Mouse (Mus musculus) testis, adult 2 months (tissue): ENCODE data around the gene Pianp.

Source experiments
- CTCF ChIP-seq: fragments of 200-500 bp; IDR thresholded peaks from 2 replicates; pipeline ENCODE4 v1.5.1; 2012; ENCODE audit warnings: low read depth, mild to moderate bottlenecking, inconsistent platforms, low read length, moderate library complexity; ENCODE audit not compliant: control insufficient read depth, insufficient read depth, insufficient replicate concordance
- POLR2A ChIP-seq: fragments of 200-500 bp; IDR thresholded peaks from 2 replicates; pipeline ENCODE4 v1.6.1; 2012; ENCODE audit warnings: low read depth, mild to moderate bottlenecking, inconsistent platforms, low read length, moderate library complexity; ENCODE audit not compliant: control insufficient read depth

DNA sequence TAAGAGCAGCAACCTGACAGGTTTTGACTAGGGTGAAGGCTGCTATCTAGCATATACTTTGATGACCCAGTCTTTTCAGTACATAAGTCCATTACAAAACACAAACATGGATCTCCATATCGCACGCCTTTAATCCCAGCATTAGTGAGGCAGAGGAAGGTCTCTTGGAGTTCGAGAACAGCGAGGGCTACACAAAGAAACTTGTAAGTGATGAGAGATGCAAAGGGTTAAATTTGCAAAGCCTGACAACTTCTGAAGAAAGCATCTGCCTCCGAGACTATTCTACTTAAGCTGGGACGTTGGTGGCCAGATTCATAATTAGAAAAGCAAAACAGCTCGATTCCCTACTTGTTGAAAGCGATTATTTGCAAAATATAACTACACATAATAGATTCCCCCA, 42.6 kb downstream of the Pianp start:
- TF ChIP-seq CTCF (no peak), POLR2A (no peak)
